Mouse (Mus musculus): ENCODE data around the gene Ptpn6. TPM values are rescaled to one million over a fixed set of nuclear protein-coding genes. Genes with fewer than 3 reads are reported as not detected.

Gene Ptpn6
- polyA plus RNA-seq, 1 experiment from 2014 or later: 5.9 TPM

GRCm38 (mm10) chr6:124720904-124721303 lies 17.6 kb downstream of the Ptpn6 start:
- Histone ChIP-seq H3K9ac (0 out of 2 replicates have a peak overlapping the region, but pooled peaks have one; percentile 8), H3K4me3 (no peak overlapping the region), H3K4me2 (no peak overlapping the region), H3K27me3 (no peaks in the 10 kb centered on the region), H3K4me1 (replicated peaks) (no peaks in the 10 kb centered on the region), H3K36me3 (peaks cover 24% of the 10 kb centered on the region), H3K27ac (no peak overlapping the region), H3K9me3 (no peaks in the 10 kb centered on the region)
- no peak for ATAC-seq (ENCODE audit: low FRiP score)
- WGBS: 54% methylated on average over 11 of the region's 11 CpGs

- Histone ChIP-seq H3K9ac (no peak overlapping the region), H3K4me1 (replicated peaks) (no peaks in the 10 kb centered on the region), H3K36me3 (peaks cover 38% of the 10 kb centered on the region), H3K27ac (no peak overlapping the region), H3K4me2 (no peak overlapping the region), H3K27me3 (no peaks in the 10 kb centered on the region), H3K4me3 (no peak overlapping the region), H3K9me3 (no peaks in the 10 kb centered on the region)
- 76% methylated on average over 7 of the region's 7 CpGs for WGBS
- ATAC-seq (ENCODE audit: low FRiP score): no peak
Observed at GRCm38 (mm10) chr6:124719354-124719978, 19.0 kb downstream of the Ptpn6 start.

GRCm38 (mm10) chr6:124718703-124719102 lies 19.8 kb downstream of the Ptpn6 start:
- Histone ChIP-seq H3K27ac (no peak overlapping the region), H3K9me3 (no peaks in the 10 kb centered on the region), H3K27me3 (no peaks in the 10 kb centered on the region), H3K9ac (no peak overlapping the region), H3K4me3 (no peak overlapping the region), H3K36me3 (peaks cover 46% of the 10 kb centered on the region), H3K4me2 (no peak overlapping the region), H3K4me1 (replicated peaks) (peaks cover 6% of the 10 kb centered on the region)
- ATAC-seq (ENCODE audit: low FRiP score): no peak
- WGBS: 60% methylated on average over 16 of the region's 16 CpGs

GRCm38 (mm10) chr6:124717968-124718367 lies 20.5 kb downstream of the Ptpn6 start:
- ATAC-seq (ENCODE audit: low FRiP score): no peak
- WGBS: 86% methylated on average over 13 of the region's 13 CpGs

GRCm38 (mm10) chr6:124716864-124717490 lies 21.5 kb downstream of the Ptpn6 start:
- no peak for ATAC-seq (ENCODE audit: low FRiP score)
- WGBS: 72% methylated on average over 20 of the region's 20 CpGs

More at GRCm38 (mm10) chr6:124717968-124718367, 20.5 kb downstream of the Ptpn6 start:
- no peak overlapping the region for H3K4me3 ChIP-seq
- no peak overlapping the region for H3K4me2 ChIP-seq
- no peaks in the 10 kb centered on the region for H3K27me3 ChIP-seq
- no peak overlapping the region for H3K27ac ChIP-seq
- H3K9ac ChIP-seq: no peak overlapping the region
- no peaks in the 10 kb centered on the region for H3K9me3 ChIP-seq
- peaks cover 13% of the 10 kb centered on the region for H3K4me1 ChIP-seq (replicated peaks)
- peaks cover 46% of the 10 kb centered on the region for H3K36me3 ChIP-seq

GRCm38 (mm10) chr6:124712918-124713317 lies 25.6 kb downstream of the Ptpn6 start:
- Histone ChIP-seq H3K27ac (peak overlapping the region; percentile 88), H3K4me3 (peak overlapping the region; percentile 96), H3K4me1 (replicated peaks) (peaks cover 40% of the 10 kb centered on the region), H3K9me3 (no peaks in the 10 kb centered on the region), H3K36me3 (peaks cover 49% of the 10 kb centered on the region), H3K27me3 (no peaks in the 10 kb centered on the region), H3K9ac (peak overlapping the region; percentile 96), H3K4me2 (peak overlapping the region; percentile 99)
- ATAC-seq (ENCODE audit: low FRiP score): no peak
- 21% methylated on average over 11 of the region's 11 CpGs for WGBS

More at GRCm38 (mm10) chr6:124716864-124717490, 21.5 kb downstream of the Ptpn6 start:
- Histone ChIP-seq H3K4me1 (replicated peaks) (peaks cover 16% of the 10 kb centered on the region), H3K4me3 (no peak overlapping the region), H3K9me3 (no peaks in the 10 kb centered on the region), H3K27me3 (no peaks in the 10 kb centered on the region), H3K36me3 (peaks cover 46% of the 10 kb centered on the region), H3K4me2 (no peak overlapping the region), H3K27ac (no peak overlapping the region), H3K9ac (no peak overlapping the region)

- H3K4me1 ChIP-seq (replicated peaks): peaks cover 40% of the 10 kb centered on the region
- H3K9me3 ChIP-seq: no peaks in the 10 kb centered on the region
- H3K4me2 ChIP-seq: peak within 1 kb of the TSS; percentile 99
- peaks cover 46% of the 10 kb centered on the region for H3K36me3 ChIP-seq
- under 1% methylated on average over 75 of the region's 76 CpGs for WGBS
- peak within 1 kb of the TSS; percentile 88 for H3K27ac ChIP-seq
- ATAC-seq (ENCODE audit: low FRiP score): peak; percentile 97
- H3K9ac ChIP-seq: peak within 1 kb of the TSS; percentile 96
- H3K4me3 ChIP-seq: peak within 1 kb of the TSS; percentile 96
- no peaks in the 10 kb centered on the region for H3K27me3 ChIP-seq
Observed at GRCm38 (mm10) chr6:124711824-124712782, 26.4 kb downstream of the Ptpn6 start, which contains the start of the genes Emg1 and Phb2. Gene Emg1 (minus strand): TSS chr6:124712178. Gene Phb2 (plus strand): TSS chr6:124712336.

GRCm38 (mm10) chr6:124708289-124708889 lies 30.1 kb downstream of the Ptpn6 start:
- H3K27ac ChIP-seq: no peak overlapping the region
- no peak overlapping the region for H3K9ac ChIP-seq
- H3K4me3 ChIP-seq: no peak overlapping the region
- ATAC-seq (ENCODE audit: low FRiP score): no peak
- H3K36me3 ChIP-seq: peaks cover 43% of the 10 kb centered on the region
- H3K27me3 ChIP-seq: no peaks in the 10 kb centered on the region
- peaks cover 31% of the 10 kb centered on the region for H3K4me1 ChIP-seq (replicated peaks)
- no peak overlapping the region for H3K4me2 ChIP-seq
- H3K9me3 ChIP-seq: no peaks in the 10 kb centered on the region
- WGBS: 96% methylated on average over 10 of the region's 10 CpGs

- Histone ChIP-seq H3K27me3 (no peaks in the 10 kb centered on the region), H3K4me3 (no peak overlapping the region), H3K4me1 (replicated peaks) (peaks cover 20% of the 10 kb centered on the region), H3K9me3 (no peaks in the 10 kb centered on the region), H3K27ac (no peak overlapping the region), H3K36me3 (peaks cover 62% of the 10 kb centered on the region), H3K9ac (no peak overlapping the region), H3K4me2 (no peak overlapping the region)
- no peak for ATAC-seq (ENCODE audit: low FRiP score)
- 89% methylated on average over 5 of the region's 5 CpGs for WGBS
Observed at GRCm38 (mm10) chr6:124706061-124706627, 32.4 kb downstream of the Ptpn6 start.

- WGBS: 94% methylated on average over 2 of the region's 2 CpGs
- H3K36me3 ChIP-seq: peaks cover 78% of the 10 kb centered on the region
- no peak overlapping the region for H3K4me2 ChIP-seq
- H3K4me1 ChIP-seq (replicated peaks): peaks cover 3% of the 10 kb centered on the region
- no peak overlapping the region for H3K9ac ChIP-seq
- H3K4me3 ChIP-seq: no peak overlapping the region
- H3K9me3 ChIP-seq: no peaks in the 10 kb centered on the region
- no peak for ATAC-seq (ENCODE audit: low FRiP score)
- no peaks in the 10 kb centered on the region for H3K27me3 ChIP-seq
- no peak overlapping the region for H3K27ac ChIP-seq
Observed at GRCm38 (mm10) chr6:124704417-124704816, 34.1 kb downstream of the Ptpn6 start.

GRCm38 (mm10) chr6:124703789-124704188 lies 34.7 kb downstream of the Ptpn6 start:
- no peak overlapping the region for H3K9ac ChIP-seq
- H3K4me2 ChIP-seq: no peak overlapping the region
- no peaks in the 10 kb centered on the region for H3K4me1 ChIP-seq (replicated peaks)
- H3K4me3 ChIP-seq: no peak overlapping the region
- 86% methylated on average over 7 of the region's 7 CpGs for WGBS
- H3K36me3 ChIP-seq: peaks cover 84% of the 10 kb centered on the region
- H3K27ac ChIP-seq: no peak overlapping the region
- no peaks in the 10 kb centered on the region for H3K27me3 ChIP-seq
- ATAC-seq (ENCODE audit: low FRiP score): no peak
- no peaks in the 10 kb centered on the region for H3K9me3 ChIP-seq
